Mouse (Mus musculus) neural tube, embryonic 15.5 days (tissue): Measurements from ENCODE around the gene Cnr2. TPM values are rescaled to one million over a fixed set of nuclear protein-coding genes. Genes with fewer than 3 reads are reported as not detected.
A peak's percentile ranks its signal among the peaks of the same experiment; 100 is the strongest.

Experiments
- ATAC-seq: fragments of 200-750 bp; cut with Nextera tagmentation; 2 replicates; pipeline ENCODE4 v1.8.0; 2017; ENCODE audit warnings: mild to moderate bottlenecking, moderate TSS enrichment, moderate library complexity; ENCODE audit not compliant: low FRiP score
- H3K27ac ChIP-seq: fragments of 300-500 bp; sonication (generic); replicated peaks from 2 replicates; pipeline ENCODE4 v1.5.1; 2015; ENCODE audit warnings: mild to moderate bottlenecking, inconsistent platforms
- H3K27me3 ChIP-seq: fragments of 300-500 bp; sonication (generic); replicated peaks from 2 replicates; pipeline ENCODE4 v1.6.1; 2015; ENCODE audit warnings: inconsistent platforms
- H3K36me3 ChIP-seq: fragments of 300-500 bp; sonication (generic); 2 replicates; pipeline ENCODE4 v1.6.1; 2015; ENCODE audit warnings: inconsistent platforms
- H3K4me1 ChIP-seq: fragments of 300-500 bp; sonication (generic); 2 replicates; pipeline ENCODE4 v1.6.1; 2015; ENCODE audit warnings: inconsistent platforms
- H3K4me2 ChIP-seq: fragments of 300-500 bp; sonication (generic); 2 replicates; pipeline ENCODE4 v1.6.1; 2015; ENCODE audit warnings: inconsistent platforms, mild to moderate bottlenecking, moderate library complexity
- H3K4me3 ChIP-seq: fragments of 300-500 bp; sonication (generic); replicated peaks from 2 replicates; pipeline ENCODE4 v1.5.1; 2015; ENCODE audit warnings: mild to moderate bottlenecking, inconsistent platforms
- H3K9ac ChIP-seq: fragments of 300-500 bp; sonication (generic); replicated peaks from 2 replicates; pipeline ENCODE4 v1.6.1; 2015; ENCODE audit warnings: mild to moderate bottlenecking, inconsistent platforms
- H3K9me3 ChIP-seq: fragments of 300-500 bp; sonication (generic); replicated peaks from 2 replicates; pipeline ENCODE4 v1.6.1; 2016; ENCODE audit warnings: inconsistent platforms
- WGBS: fragments of 180-500 bp; shearing (Covaris S2); methylation state at CpG from one replicate; pipeline ENCODE4 v1.1.7; 2015; ENCODE audit warnings: mixed read lengths; 5-methylcytosine and 5-hydroxymethylcytosine counted together
- polyA plus RNA-seq: library from polyadenylated mRNA; unstranded; fragments of >200 nt; fragmentation: Nextera tagmentation; extraction: Ambion mirVana; gene quantifications from 2 replicates; pipeline ENCODE4 v1.2.1, GENCODE M21; 2015

Cnr2 gene
- polyA plus RNA-seq, 1 experiment from 2014 or later: 0.10 TPM

GRCm38 (mm10) chr4:135913433-135913832 lies 18.2 kb downstream of the Cnr2 start:
- Histone ChIP-seq H3K27me3 (no peaks in the 10 kb centered on the region), H3K27ac (no peak overlapping the region), H3K4me1 (peaks cover 4% of the 10 kb centered on the region), H3K9me3 (no peaks in the 10 kb centered on the region), H3K4me3 (no peak overlapping the region), H3K9ac (no peak overlapping the region), H3K4me2 (no peak overlapping the region), H3K36me3 (no peaks in the 10 kb centered on the region)
- 82% methylated on average over 4 of the region's 4 CpGs for WGBS
- no peak for ATAC-seq

- no peak overlapping the region for H3K9ac ChIP-seq
- ATAC-seq: no peak
- 89% methylated on average over 13 of the region's 13 CpGs for WGBS
- H3K27ac ChIP-seq: no peak overlapping the region
- H3K4me3 ChIP-seq: no peak overlapping the region
- no peak overlapping the region for H3K4me2 ChIP-seq
- H3K9me3 ChIP-seq: no peaks in the 10 kb centered on the region
- H3K27me3 ChIP-seq: no peaks in the 10 kb centered on the region
- 0 out of 2 replicates have a peak, but pooled peaks cover 8% of the 10 kb centered on the region for H3K36me3 ChIP-seq
- peaks cover 16% of the 10 kb centered on the region for H3K4me1 ChIP-seq
Observed at GRCm38 (mm10) chr4:135918635-135919279, 23.6 kb downstream of the Cnr2 start.

- Histone ChIP-seq H3K27ac (no peak overlapping the region), H3K36me3 (0 out of 2 replicates have a peak, but pooled peaks cover 9% of the 10 kb centered on the region), H3K4me2 (no peak overlapping the region), H3K4me3 (no peak overlapping the region), H3K9ac (no peak overlapping the region), H3K9me3 (no peaks in the 10 kb centered on the region), H3K4me1 (peaks cover 16% of the 10 kb centered on the region), H3K27me3 (no peaks in the 10 kb centered on the region)
- WGBS: 92% methylated on average over 3 of the region's 3 CpGs
- ATAC-seq: no peak
Observed at GRCm38 (mm10) chr4:135919280-135919639, 24.1 kb downstream of the Cnr2 start.

- ATAC-seq: peak; percentile 98
- Histone ChIP-seq H3K4me2 (peak within 1 kb of the TSS; percentile 89), H3K9ac (peak within 1 kb of the TSS; percentile 83), H3K4me3 (peak within 1 kb of the TSS; percentile 84), H3K9me3 (no peaks in the 10 kb centered on the region), H3K4me1 (peaks cover 16% of the 10 kb centered on the region), H3K27ac (peak within 1 kb of the TSS; percentile 90), H3K36me3 (peaks cover 13% of the 10 kb centered on the region), H3K27me3 (no peaks in the 10 kb centered on the region)
- WGBS: 2% methylated on average over 60 of the region's 60 CpGs
Observed at GRCm38 (mm10) chr4:135920304-135921241, 25.4 kb downstream of the Cnr2 start, which contains the start of gene Fuca1. Gene Fuca1 (plus strand): TSS chr4:135920735.

GRCm38 (mm10) chr4:135921257-135922120 lies 26.3 kb downstream of the Cnr2 start:
- Histone ChIP-seq H3K36me3 (peaks cover 20% of the 10 kb centered on the region), H3K4me1 (peaks cover 16% of the 10 kb centered on the region), H3K9ac (peak overlapping the region; percentile 83), H3K4me3 (peak overlapping the region; percentile 84), H3K27me3 (no peaks in the 10 kb centered on the region), H3K4me2 (peak overlapping the region; percentile 89), H3K9me3 (no peaks in the 10 kb centered on the region), H3K27ac (peak overlapping the region; percentile 90)
- no peak for ATAC-seq
- WGBS: 4% methylated on average over 26 of the region's 26 CpGs

- Histone ChIP-seq H3K4me1 (peaks cover 16% of the 10 kb centered on the region), H3K27me3 (no peaks in the 10 kb centered on the region), H3K9ac (peak overlapping the region; percentile 83; the same call in 1 of the 2 replicates), H3K4me2 (peak overlapping the region; percentile 89), H3K27ac (no peak overlapping the region), H3K4me3 (peak overlapping the region; percentile 84; the same call in 1 of the 2 replicates), H3K36me3 (peaks cover 22% of the 10 kb centered on the region), H3K9me3 (no peaks in the 10 kb centered on the region)
- no peak for ATAC-seq
- 89% methylated on average over 1 of the region's 1 CpGs for WGBS
Observed at GRCm38 (mm10) chr4:135922190-135922589, 27.0 kb downstream of the Cnr2 start.

DNA sequence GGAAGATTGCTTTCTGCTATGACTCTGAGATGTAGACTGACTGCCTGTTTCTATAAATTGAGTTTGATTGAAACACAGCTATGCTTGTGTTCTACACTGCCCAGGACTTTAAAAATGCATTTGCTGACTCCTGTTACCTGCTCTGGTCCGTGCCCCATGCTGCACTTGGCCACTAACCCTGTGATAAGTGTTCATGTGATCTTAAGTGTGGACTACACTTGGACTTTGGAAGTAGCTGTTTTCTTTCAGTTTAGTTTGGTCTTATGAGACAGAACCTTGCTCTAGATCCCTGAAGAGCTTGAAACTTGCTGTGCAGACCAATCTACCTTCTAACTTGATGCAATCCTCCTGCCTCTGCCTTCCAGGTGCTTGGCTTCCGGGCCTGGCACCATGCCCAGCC lies 29.2 kb downstream of the Cnr2 start:
- H3K36me3 ChIP-seq: peaks cover 22% of the 10 kb centered on the region
- no peak overlapping the region for H3K4me3 ChIP-seq
- H3K4me2 ChIP-seq: no peak overlapping the region
- no peaks in the 10 kb centered on the region for H3K27me3 ChIP-seq
- H3K4me1 ChIP-seq: peaks cover 16% of the 10 kb centered on the region
- no peak overlapping the region for H3K27ac ChIP-seq
- H3K9me3 ChIP-seq: no peaks in the 10 kb centered on the region
- no peak for ATAC-seq
- whole genome bisulfite sequencing: 87% methylated on average over 2 of the region's 2 CpGs
- H3K9ac ChIP-seq: no peak overlapping the region

- no peak for ATAC-seq
Observed at GRCm38 (mm10) chr4:135925341-135925740, 30.1 kb downstream of the Cnr2 start.

DNA sequence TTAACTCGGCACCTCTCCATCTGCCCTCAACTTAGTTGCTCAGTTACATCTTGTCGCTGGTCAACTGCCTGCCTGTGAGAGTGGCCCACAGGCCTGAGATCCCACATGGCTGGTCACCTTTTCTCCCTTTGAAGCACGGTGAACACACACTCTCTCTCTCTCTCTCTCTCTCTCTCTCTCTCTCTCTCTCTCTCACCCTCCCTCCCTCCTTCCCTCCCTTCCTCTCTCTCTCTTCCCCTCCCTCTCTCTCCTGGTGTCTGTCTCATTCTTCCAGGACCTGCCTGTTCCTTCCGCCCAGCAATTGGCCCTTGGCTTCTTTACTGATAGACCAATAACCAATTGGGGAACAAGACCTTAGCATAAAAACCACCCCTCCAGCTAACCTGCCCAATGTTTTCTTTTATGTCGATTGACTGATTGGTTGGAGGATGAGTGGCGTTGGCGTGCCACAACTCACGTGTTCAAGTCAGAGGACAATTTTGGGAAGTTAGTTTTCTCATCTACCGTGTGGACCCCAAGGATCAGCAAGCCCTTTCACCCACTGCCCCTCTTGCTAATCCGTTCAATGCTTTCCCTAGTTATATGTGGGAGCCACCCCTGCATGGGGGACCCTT lies 31.1 kb downstream of the Cnr2 start:
- no peak overlapping the region for H3K27ac ChIP-seq
- WGBS: 90% methylated on average over 10 of the region's 10 CpGs
- peaks cover 15% of the 10 kb centered on the region for H3K4me1 ChIP-seq
- H3K9ac ChIP-seq: no peak overlapping the region
- no peak overlapping the region for H3K4me3 ChIP-seq
- no peak overlapping the region for H3K4me2 ChIP-seq
- ATAC-seq: no peak
- peaks cover 29% of the 10 kb centered on the region for H3K36me3 ChIP-seq
- H3K27me3 ChIP-seq: no peaks in the 10 kb centered on the region
- no peaks in the 10 kb centered on the region for H3K9me3 ChIP-seq

More at GRCm38 (mm10) chr4:135925341-135925740, 30.1 kb downstream of the Cnr2 start:
- no peaks in the 10 kb centered on the region for H3K9me3 ChIP-seq
- peaks cover 22% of the 10 kb centered on the region for H3K36me3 ChIP-seq
- peaks cover 16% of the 10 kb centered on the region for H3K4me1 ChIP-seq
- no peak overlapping the region for H3K27ac ChIP-seq
- H3K4me2 ChIP-seq: no peak overlapping the region
- WGBS: 81% methylated on average over 5 of the region's 5 CpGs
- H3K27me3 ChIP-seq: no peaks in the 10 kb centered on the region
- H3K9ac ChIP-seq: no peak overlapping the region
- H3K4me3 ChIP-seq: no peak overlapping the region

GRCm38 (mm10) chr4:135926861-135927260 lies 31.7 kb downstream of the Cnr2 start:
- Histone ChIP-seq H3K27ac (no peak overlapping the region), H3K27me3 (no peaks in the 10 kb centered on the region), H3K36me3 (peaks cover 31% of the 10 kb centered on the region), H3K9ac (no peak overlapping the region), H3K9me3 (no peaks in the 10 kb centered on the region), H3K4me2 (no peak overlapping the region), H3K4me1 (peaks cover 9% of the 10 kb centered on the region), H3K4me3 (no peak overlapping the region)
- WGBS: 99% methylated on average over 3 of the region's 3 CpGs
- no peak for ATAC-seq

GRCm38 (mm10) chr4:135928376-135928775 lies 33.2 kb downstream of the Cnr2 start:
- WGBS: 84% methylated on average over 9 of the region's 9 CpGs
- peaks cover 36% of the 10 kb centered on the region for H3K36me3 ChIP-seq

More at GRCm38 (mm10) chr4:135928376-135928775, 33.2 kb downstream of the Cnr2 start:
- H3K4me3 ChIP-seq: no peak overlapping the region
- H3K4me1 ChIP-seq: no peaks in the 10 kb centered on the region
- ATAC-seq: no peak
- no peak overlapping the region for H3K27ac ChIP-seq
- no peaks in the 10 kb centered on the region for H3K27me3 ChIP-seq
- H3K9me3 ChIP-seq: no peaks in the 10 kb centered on the region
- H3K9ac ChIP-seq: no peak overlapping the region
- no peak overlapping the region for H3K4me2 ChIP-seq
